Mouse (Mus musculus): ENCODE measurements around the gene Tac2. TPM values are rescaled to one million over a fixed set of nuclear protein-coding genes. Genes with fewer than 3 reads are reported as not detected.

Tac2 gene
- polyA plus RNA-seq (2017; shearing (Covaris generic)), result not detected

GRCm38 (mm10) chr10:127724178-127724577 is at the start of gene Tac2:
Gene Tac2 (plus strand): TSS chr10:127724478.

GRCm38 (mm10) chr10:127704766-127705220 is 19.5 kb upstream of the Tac2 start, which contains the start of gene Myo1a:
Gene Myo1a (plus strand): TSS chr10:127705170.

GRCm38 (mm10) chr10:127739083-127739660 is 14.9 kb downstream of the Tac2 start, which contains the start of gene Zbtb39:
Gene Zbtb39 (plus strand): TSS chr10:127739538.

GRCm38 (mm10) chr10:127751548-127751947 is 27.3 kb downstream of the Tac2 start, which contains the start of gene Gpr182:
Gene Gpr182 (minus strand): TSS chr10:127751732.

GRCm38 (mm10) chr10:127759181-127760110 is 35.2 kb downstream of the Tac2 start, which contains the start of the genes Rdh1 and Rdh16f1:
Gene Rdh1 (plus strand): TSS chr10:127759721.
Gene Rdh16f1 (plus strand): TSS chr10:127759787.

GRCm38 (mm10) chr10:127776011-127776410 is 51.7 kb downstream of the Tac2 start, which contains the start of gene Rdh9:
Gene Rdh9 (plus strand): TSS chr10:127776386.

Other genes starting within 250 kb of the Tac2 start
- gene Stac3, start 222.8 kb upstream of the Tac2 start, polyA plus RNA-seq (2017; shearing (Covaris generic)), result not detected
- gene Ndufa4l2, start 209.5 kb upstream of the Tac2 start, polyA plus RNA-seq (2017; shearing (Covaris generic)), result not detected
- 51.9 TPM for gene Shmt2, start 202.0 kb upstream of the Tac2 start, polyA plus RNA-seq (2017; shearing (Covaris generic))
- gene Nxph4, start 189.9 kb upstream of the Tac2 start, polyA plus RNA-seq (2017; shearing (Covaris generic)), result not detected
- gene Lrp1, start 103.3 kb upstream of the Tac2 start, polyA plus RNA-seq (2017; shearing (Covaris generic)), result 0.59 TPM
- 217 TPM for gene Stat6, start 81.5 kb upstream of the Tac2 start, polyA plus RNA-seq (2017; shearing (Covaris generic))
- gene Nemp1, start 57.6 kb upstream of the Tac2 start, polyA plus RNA-seq (2017; shearing (Covaris generic)), result 8.3 TPM
- gene Nab2, start 55.9 kb upstream of the Tac2 start, polyA plus RNA-seq (2017; shearing (Covaris generic)), result 36.8 TPM
- gene Myo1a, start 19.3 kb upstream of the Tac2 start, polyA plus RNA-seq (2017; shearing (Covaris generic)), result 0.11 TPM
- 0.42 TPM for gene Zbtb39, start 15.1 kb downstream of the Tac2 start, polyA plus RNA-seq (2017; shearing (Covaris generic))
- not detected for gene Gpr182, start 27.3 kb downstream of the Tac2 start, polyA plus RNA-seq (2017; shearing (Covaris generic))
- 0.09 TPM for gene Rdh1, start 35.2 kb downstream of the Tac2 start, polyA plus RNA-seq (2017; shearing (Covaris generic))
- not detected for gene Rdh16f1, start 35.3 kb downstream of the Tac2 start, polyA plus RNA-seq (2017; shearing (Covaris generic))
- 0.42 TPM for gene Rdh9, start 51.9 kb downstream of the Tac2 start, polyA plus RNA-seq (2017; shearing (Covaris generic))
- not detected for gene Rdh16, start 76.7 kb downstream of the Tac2 start, polyA plus RNA-seq (2017; shearing (Covaris generic))
- not detected for gene Rdh19, start 125.5 kb downstream of the Tac2 start, polyA plus RNA-seq (2017; shearing (Covaris generic))
- not detected for gene Rdh16f2, start 142.0 kb downstream of the Tac2 start, polyA plus RNA-seq (2017; shearing (Covaris generic))
- gene Rdh7, start 164.3 kb downstream of the Tac2 start, polyA plus RNA-seq (2017; shearing (Covaris generic)), result not detected
- gene Sdr9c7, start 174.0 kb downstream of the Tac2 start, polyA plus RNA-seq (2017; shearing (Covaris generic)), result not detected

All from effector memory CD4-positive, alpha-beta T cell, adult 5 months (primary cell).